Mouse (Mus musculus) urinary bladder, postnatal 10 days (tissue): Measurements from ENCODE around the gene Zbtb8b.
"Not testable (repeated sequence)": the region's sequence is repeated elsewhere in the genome, so short reads cannot be mapped to it uniquely, and the experiment has no call there.

Source experiments
- DNase-seq: peaks from one replicate; pipeline ENCODE4 v3.0.0; 2022; ENCODE audit warnings: low spot score

Zbtb8b gene

DNA sequence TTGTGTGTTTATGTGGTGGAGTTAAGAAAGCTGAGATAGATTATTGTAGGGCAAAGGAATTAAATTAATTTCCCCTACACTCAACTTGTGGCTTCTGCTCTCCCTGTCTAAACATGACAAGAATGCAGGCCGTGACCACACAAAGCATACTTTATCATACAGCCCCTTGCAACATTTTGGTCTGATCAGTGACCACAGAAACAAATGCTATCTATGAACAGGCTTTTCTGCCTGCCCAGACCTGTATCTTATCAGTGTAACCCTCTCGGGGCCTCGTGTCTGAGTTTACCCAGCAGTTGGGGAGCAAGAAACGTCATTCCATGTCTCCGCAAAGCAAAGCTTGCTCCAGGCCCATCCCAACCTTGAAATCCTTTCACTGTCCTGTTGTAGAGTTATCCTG is 24.2 kb downstream of the Zbtb8b start:
- DNase-seq: no peak

GRCm38 (mm10) chr4:129415892-129416291 is 24.8 kb downstream of the Zbtb8b start:
- no peak for DNase-seq

DNA sequence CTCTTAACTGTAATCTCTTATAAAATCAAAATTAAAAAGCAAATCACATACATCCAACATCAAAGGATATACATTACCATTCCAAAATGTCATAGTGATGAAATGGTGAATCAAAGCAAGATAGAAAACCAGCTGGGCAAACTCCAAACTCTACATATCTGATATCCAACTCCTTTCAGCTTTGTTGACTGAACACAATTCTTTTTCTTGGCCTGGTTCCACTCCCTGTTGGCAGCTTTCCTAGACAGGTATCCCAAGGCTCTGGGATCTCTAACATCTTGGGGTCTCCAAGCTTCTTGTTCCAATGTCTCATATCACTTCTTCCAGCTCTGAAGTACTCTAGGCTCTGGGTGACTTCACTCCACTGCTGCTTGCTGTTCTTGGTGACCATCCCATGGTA is 29.7 kb downstream of the Zbtb8b start:
- no peak for DNase-seq

DNA sequence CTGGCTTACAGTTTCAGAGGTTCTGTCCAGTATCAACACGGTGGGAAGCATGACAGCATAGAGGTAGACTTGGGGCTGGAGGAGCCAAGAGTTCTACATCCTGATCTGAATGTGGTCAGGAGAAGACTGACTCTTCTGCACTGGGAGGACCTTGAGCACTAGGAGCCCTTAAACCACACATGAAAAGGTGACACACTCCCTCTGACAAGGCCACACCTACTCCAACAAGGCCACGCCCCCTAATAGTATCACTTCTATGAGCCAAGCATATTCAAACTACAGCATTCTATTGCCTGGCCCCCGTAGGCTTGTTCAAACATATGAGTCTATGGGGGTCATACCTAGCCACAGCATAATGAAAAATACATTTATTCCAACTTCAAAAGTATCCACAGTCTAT is 30.1 kb downstream of the Zbtb8b start:
- not testable (repeated sequence) for DNase-seq

DNA sequence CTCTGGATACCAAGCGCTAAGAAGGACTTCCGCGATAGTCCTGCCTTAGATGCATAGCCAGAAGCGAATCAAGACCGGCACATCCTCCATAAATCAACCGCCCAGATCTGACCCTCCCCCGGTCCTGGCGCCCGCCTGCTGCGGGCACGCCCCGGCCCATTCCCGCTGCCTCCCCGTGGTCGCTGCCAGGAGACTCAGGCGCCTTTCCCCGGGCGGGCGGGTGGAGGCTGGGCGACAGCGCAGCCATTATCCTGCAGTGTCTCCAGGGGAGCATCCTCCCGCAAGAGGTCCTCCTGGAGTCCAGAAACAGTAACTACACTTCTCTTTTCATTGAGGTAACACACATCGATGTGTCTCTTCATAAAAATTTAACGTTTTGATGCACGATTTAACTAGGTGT is 34.2 kb downstream of the Zbtb8b start:
- DNase-seq: peak; percentile 30

DNA sequence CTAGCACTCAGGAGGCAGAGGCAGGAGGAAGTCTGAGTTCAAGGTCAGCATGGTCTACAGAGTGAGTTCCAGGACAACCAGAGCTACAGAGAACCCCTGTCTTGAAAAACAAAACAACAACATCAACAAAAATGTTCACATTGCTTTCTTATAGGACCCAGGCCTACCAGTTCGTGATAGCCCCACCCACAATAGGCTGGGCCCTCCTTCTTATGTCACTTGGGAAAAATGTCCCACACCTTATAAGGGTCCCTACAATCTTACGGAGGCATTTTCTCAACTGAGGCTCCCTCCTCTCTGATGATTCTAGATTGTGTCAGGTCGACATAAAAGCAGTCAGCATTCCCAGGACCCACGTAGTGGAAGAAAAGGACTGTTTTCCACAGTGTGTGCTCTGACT is 40.8 kb downstream of the Zbtb8b start:
- DNase-seq: no peak

DNA sequence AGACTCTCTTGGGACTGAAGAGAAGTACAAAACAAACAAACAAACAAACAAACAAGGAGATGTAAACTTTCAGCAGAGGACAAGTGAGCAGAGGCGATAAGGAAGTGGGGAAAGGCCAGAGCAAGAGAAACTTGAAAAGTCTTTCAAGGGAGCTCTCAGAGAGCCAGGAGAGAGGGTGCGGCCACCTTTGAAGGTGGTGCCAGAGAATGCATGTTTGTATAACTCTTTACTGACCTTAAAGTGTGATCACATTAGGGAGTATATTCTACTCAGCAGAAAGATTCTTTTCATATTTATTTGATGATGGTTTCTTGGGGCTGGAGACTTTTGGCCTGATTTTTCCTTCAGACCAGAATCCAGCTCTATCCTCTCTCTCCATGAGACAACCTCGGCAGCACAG is 43.7 kb downstream of the Zbtb8b start:
- DNase-seq: no peak

GRCm38 (mm10) chr4:129394089-129394870 is 46.4 kb downstream of the Zbtb8b start:
- DNase-seq: no peak

DNA sequence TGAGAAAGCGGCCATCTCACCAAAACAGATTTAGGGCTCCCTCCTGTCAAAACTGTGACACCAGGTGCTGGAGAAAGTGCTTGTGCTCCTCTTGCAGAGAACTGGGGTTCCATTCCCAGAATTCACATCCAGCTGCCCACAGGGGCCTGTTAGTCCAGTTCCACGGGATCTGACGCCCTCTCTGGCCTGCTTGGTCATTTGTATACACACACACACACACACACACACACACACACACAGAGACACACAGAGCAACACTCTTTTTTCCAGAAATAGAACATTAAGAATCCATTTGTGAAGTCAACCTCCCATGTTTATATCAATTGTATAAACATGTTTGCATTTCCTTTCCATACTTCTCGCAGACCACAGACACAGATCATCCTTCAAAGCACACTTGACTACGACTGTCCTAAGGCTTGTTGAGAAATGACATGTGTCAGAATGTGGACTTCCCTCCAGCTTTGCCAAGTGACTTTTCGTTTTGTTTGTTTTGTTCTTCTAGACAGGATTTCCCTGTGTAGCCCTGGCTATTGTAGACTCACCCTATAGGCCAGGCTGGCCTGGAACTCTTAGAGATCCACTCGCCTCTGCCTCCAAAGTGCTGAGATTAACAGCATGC is 49.6 kb downstream of the Zbtb8b start:
- no peak for DNase-seq

GRCm38 (mm10) chr4:129390216-129390743 is 50.4 kb downstream of the Zbtb8b start:
- no peak for DNase-seq

DNA sequence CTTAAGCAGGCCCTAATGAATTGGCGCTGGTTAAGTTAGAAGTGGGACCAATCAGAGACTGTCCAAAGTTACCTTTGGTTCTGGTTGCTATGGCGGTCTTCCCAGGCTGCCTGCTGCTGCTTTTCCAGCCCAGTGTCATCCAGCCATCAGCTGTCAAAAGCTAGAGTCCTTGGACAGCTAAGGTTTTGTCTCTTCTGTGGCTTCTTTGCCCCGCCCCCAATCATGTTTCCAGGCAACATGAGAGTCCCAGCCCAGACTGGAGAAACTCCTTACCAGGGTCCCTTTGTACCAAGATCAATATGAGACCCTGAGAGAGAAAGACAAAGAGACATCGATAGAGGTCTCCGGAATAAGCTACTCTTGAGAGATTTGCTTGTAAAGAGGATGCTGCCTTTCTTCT is 52.2 kb downstream of the Zbtb8b start:
- no peak for DNase-seq

GRCm38 (mm10) chr4:129386989-129387388 is 53.7 kb downstream of the Zbtb8b start:
- DNase-seq: no peak

GRCm38 (mm10) chr4:129386269-129386946 is 54.2 kb downstream of the Zbtb8b start:
- DNase-seq: no peak

DNA sequence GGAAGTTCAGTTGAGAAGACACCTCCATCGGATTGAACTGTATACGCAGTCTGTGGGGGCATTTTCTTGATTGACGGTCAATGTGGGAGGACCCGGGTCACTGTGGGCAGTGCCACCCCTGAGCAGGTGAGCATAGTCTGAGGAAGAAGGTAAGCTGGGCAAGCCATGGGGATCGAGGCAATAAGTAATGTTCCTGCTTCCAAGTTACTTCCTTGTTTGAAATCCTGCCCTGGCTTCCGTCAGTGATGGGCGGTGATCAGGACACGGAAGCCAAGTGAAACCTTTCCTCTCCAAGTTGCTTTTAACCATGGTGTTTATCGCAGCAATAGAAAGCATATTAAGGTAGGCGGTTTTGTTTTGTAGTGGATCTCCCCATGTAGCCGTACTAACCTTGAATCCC is 55.0 kb downstream of the Zbtb8b start:
- DNase-seq: no peak

DNA sequence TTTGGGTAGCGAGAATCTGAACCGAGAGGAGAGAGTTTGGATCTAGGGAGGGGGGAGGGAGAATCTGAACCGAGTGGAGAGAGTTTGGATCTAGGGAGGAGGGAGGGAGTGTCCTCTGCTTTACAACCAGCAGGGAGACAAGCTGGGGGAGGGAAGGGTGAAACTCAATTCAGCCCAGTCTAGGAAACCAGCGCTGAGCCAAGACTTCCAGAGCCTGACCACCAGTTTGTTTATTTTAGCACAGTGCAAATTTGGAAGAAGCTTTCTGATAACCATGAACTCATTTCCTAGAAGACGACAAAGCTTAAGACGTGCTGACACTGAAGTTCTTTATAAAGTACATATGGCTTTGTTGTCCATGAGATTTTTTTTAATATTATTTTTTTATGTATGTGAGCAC is 56.2 kb downstream of the Zbtb8b start:
- no peak for DNase-seq

GRCm38 (mm10) chr4:129383586-129383985 is 57.1 kb downstream of the Zbtb8b start:
- DNase-seq: no peak

GRCm38 (mm10) chr4:129382488-129382887 is 58.2 kb downstream of the Zbtb8b start:
- DNase-seq: no peak

DNA sequence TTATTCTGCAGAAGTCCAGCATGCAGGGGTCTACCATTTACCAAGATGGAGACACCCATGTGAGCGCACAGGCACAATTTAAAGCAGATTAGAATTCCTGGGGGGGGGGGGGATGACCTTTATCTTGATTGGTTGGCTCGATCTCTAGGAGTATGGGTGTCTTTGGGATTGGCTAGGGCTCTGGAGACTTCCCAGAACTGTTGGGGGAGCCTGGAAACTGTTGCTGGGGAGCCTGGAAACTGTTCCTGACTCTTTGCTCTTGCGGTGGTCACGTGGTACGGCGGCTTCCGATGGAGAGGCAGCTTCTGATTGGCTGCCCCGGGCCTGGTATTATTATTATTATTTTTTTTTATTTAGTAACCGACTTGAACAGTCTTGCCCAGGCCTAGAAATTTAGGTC is 58.6 kb downstream of the Zbtb8b start:
- no peak for DNase-seq

GRCm38 (mm10) chr4:129381148-129381547 is 59.5 kb downstream of the Zbtb8b start:
- no peak for DNase-seq

- no peak for DNase-seq
Observed at GRCm38 (mm10) chr4:129379805-129380204, 60.8 kb downstream of the Zbtb8b start.

DNA sequence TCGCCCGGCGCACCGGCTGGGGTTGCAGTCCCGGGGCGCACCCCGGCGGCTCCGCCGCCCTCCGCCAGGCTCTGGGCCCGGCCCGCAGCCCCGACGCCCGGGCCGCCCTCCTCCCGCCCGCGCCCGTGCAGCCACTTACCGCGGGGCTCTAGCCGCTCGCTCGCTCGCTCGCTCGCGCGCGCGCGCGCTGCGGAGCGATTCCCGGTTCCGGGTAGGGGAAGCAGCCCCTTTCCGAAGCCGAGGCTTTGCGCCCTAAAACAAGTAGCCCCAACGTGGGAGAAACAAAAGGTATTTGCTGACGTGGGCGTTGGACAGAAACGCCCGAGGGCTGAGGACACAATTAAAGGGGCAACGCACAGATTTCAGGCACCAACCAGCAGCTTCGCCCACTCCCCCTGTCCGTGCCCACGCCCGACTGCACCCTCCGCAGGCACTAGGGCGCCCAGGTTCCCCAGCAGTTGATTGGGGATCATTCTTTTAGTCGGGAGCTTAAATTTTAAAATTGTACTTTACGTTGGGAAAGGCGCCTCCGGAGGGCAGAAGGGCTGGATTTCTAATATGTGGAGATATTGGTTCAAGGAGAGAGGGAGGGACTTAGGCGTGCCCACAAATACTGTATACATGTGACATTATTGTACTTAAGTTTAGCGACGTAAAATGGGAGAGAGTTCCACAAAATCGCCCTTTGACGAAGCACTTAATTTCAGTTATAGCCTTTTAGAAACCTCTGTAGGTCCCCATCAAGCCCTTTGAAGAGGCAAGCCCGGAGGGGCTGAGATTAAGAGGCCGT is 62.9 kb downstream of the Zbtb8b start, which contains the start of gene Zbtb8a:
TSS of gene Zbtb8a (minus strand) at position 516 of the 790 bp plus-strand sequence.
- no peak for DNase-seq

DNA sequence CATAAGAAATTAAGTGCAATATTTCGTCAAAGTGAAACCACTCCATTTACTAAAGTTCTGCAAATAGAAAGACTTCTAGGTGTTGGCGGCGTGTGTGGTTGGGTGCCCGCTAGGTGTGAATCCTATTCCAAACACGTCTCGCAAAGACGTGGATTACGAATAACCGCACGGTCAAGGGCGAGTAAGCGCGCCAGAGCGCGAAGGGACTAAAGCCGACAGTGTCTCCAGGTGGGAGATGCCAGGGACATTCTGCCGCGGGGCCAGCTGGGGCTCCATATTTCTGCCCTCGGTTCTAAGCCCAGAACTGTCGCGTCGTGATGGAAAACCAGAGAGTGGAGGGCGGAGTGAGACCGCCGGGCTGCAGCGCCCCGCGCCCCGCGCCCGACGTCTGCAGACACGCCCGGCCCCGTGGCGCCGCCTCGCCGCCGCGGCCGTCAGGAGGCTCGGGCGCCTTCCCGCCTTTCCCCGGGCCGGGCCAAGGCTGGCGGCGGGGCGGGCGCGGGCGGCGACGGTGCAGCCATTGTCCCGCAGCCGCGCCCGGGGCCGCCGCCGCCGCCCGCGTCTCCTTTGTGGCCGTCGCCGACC is 63.6 kb downstream of the Zbtb8b start:
- DNase-seq: no peak
